Mouse (Mus musculus) adrenal gland, adult 18-20 months (tissue): ENCODE data around the gene Padi6. TPM values are rescaled to one million over a fixed set of nuclear protein-coding genes. Genes with fewer than 3 reads are reported as not detected.
A peak's percentile ranks its signal among the peaks of the same experiment; 100 is the strongest.

Experiments used
- DNase-seq, 2 experiments: peaks; one replicate each; pipeline ENCODE4 v3.0.0; 2021 to 2022; ENCODE audit warnings: low spot score in 2 of 2
- total RNA-seq, 2 experiments: library from RNA; stranded (reverse); gene quantifications; 1 replicate in 1 of 2; 2 replicates in 1 of 2; pipeline ENCODE4 v1.2.3; 2021

Gene Padi6
- total RNA-seq, 2 experiments from 2014 or later = not detected

DNA sequence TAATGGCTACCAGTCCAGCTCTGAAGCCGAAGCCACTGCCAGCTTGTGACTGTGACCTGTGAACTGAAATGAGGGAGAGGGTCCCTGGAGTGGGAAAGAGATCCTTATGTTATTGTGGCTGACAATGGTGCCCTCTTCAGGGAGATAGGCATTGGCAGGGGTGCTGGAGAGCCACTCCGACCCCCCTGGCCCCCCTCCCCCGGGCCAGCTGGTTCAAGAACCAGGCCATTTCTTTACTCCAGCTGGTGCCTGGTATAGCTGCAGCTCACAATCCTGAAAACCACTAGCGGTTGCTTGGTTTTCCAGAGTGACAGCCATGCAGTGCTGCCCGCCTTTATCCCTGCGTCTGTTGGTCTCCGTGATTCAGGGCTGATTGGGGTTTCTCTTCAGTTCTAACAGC, 33.3 kb downstream of the Padi6 start:
- DNase-seq = no peak

DNA sequence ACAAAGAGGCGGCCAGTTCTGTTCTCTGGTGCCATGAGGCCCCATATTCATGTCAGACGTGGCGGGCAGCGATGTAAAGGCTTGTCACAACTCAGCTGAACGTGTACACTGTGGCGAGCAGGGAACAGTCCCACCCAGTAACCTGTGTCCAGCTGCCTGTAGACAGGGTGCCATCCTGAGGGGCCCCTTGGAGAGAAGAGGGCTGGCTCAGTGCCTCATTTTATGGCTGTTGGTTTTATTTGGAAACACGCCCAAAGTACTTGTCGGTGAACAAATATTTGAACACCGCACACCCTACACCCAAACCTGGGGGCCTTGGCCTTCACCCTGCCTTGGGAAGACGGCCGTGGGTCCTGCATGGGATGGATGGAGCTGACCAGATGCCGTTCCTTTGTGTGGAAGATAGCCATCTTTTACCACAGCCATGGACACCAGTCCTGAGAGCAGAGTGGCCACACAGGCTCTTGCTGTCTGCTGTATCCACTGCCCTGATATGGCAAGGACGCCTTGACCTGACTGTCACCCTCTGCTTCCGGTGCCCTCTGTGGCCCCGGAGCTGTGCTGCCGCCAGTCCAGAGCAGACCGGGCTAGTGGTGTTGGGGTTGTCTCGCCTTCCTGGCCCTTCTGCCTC, 34.0 kb downstream of the Padi6 start:
- DNase-seq = no peak

DNA sequence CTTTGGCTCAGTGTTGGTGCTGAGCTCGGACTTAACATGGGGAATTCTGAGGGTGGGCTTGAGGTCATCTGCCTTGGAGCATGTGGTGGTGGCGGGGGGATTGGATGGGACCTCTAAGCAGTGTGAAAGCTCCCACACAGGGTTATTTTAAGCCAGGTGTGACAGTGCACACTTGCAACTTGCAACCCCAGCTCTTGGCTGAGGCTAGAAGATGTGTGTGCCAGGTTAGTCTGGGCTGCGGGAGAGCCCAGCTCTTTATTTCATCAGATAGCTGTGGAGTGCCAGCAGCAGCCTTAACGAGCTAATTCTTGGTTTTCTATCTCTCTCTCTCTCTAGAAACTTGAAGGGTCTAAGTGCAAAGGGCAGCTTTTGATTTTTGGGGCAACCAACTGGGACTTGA, 34.8 kb downstream of the Padi6 start:
- no peak for DNase-seq

DNA sequence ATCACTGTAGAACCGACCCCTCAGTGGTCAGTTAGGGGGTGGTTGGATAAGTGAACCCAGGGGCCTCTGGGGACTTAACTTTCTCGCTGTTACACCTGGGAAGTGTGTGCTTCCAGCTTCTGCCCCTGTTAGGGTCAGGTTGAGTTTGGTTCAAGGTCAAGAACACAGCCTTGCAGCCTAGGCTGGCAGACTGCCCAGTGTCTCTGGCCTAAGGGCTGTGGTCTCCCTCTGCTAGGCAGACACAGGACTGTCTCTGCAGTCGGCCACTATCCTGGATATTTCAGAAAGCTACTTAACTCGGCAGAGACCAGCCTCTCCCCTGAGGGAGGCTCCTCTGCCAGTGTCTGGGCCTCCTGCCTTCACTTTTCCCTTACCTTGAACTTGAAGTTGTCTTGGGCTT, 38.3 kb downstream of the Padi6 start:
- no peak for DNase-seq

DNA sequence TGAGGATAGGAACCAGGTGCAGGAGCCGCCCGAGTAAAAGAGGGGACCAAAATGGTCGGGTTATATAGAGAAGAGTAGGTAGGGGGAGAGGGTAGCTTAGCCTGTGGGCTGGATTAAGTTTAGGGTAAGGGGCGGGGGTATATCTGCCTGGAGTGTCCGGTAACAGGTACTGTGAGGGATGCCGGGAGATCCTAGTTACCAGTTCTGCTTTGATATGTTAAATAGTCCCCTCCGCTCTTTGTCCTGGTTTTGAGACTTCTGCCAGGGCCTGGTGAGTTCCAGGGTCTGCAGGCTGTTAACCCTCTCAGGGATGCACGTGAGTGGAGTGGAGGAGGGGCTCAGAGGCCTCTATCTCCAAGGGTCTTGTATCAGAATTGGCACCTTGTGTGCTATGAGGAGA, 38.8 kb downstream of the Padi6 start:
- no peak for DNase-seq

DNA sequence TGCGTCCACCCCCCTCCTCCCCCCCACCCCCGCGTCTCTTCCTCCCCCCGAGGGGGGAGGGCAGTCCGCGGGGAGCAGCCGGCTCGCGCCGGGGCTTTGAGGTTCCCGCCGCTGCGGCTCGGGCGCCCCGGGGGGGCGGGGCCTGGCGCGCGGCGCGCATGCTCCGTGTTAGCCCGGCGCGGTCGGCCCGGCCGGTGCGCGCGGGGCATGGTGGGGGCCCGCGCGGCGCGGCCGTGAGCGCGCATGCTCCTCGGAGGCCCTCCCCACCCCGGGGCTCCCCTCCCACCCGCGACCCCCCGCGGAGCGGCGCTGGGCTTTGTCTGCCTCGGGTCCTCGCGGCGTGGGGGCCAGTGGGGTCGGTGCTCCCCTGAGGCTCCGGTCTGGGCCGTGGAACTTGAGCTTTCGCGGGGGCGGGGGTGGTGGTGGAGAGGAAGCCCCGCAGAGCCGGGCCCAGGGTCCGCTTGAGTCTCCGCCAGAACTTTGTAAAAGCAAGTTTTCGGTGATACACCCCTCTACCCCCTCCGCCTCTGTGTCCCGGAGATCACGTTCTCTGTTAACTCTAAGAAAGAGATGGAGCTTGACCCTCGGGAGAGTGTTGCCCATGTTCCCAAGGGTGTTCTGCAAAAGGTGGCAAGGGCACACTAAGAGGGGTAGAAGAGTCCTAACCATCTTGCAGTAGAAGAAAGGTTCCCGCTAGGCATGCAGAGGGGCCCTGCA, 39.7 kb downstream of the Padi6 start:
- peak; percentile 89 to 91 for DNase-seq

DNA sequence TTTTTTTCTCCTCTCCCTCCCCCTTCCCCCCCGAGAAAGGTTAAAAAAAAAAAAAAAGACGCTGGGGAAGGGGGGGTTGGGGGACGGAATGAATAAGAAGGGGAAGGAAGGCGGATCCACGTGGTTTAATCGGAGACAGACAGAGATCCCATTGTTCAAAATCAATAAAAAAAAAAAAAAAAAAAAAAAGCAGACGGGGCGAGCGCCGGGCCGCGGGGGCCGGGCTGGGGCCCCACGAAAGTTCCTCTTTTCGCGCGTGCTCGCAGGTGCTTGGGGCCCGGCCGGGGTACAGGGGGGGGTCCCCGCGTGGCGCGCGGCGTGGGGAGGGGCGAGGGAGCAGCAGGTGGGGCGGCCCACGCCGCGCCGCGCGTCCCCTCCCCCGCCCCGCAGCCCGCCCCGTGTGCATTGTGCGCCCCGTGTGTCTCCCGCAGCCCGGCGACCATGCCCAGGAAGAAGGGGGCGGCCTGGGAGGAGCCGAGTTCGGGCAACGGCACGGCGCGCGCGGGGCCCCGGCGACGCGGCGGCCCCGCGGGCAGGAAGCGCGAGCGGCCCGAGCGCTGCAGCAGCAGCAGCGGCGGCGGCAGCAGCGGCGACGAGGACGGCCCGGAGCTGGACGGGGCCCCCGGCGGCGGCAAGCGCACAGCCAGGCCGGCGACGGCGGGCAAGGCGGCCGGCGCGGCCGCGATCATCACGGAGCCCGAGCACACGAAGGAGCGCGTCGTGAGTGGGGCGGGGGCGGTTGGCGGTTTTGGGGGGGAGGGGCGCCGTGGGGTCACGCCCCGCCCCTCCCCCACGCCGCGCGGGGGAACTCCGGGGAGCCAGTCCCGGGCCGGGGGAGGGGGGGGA, 40.5 kb downstream of the Padi6 start:
- DNase-seq = peak; percentile 47 to 49

DNA sequence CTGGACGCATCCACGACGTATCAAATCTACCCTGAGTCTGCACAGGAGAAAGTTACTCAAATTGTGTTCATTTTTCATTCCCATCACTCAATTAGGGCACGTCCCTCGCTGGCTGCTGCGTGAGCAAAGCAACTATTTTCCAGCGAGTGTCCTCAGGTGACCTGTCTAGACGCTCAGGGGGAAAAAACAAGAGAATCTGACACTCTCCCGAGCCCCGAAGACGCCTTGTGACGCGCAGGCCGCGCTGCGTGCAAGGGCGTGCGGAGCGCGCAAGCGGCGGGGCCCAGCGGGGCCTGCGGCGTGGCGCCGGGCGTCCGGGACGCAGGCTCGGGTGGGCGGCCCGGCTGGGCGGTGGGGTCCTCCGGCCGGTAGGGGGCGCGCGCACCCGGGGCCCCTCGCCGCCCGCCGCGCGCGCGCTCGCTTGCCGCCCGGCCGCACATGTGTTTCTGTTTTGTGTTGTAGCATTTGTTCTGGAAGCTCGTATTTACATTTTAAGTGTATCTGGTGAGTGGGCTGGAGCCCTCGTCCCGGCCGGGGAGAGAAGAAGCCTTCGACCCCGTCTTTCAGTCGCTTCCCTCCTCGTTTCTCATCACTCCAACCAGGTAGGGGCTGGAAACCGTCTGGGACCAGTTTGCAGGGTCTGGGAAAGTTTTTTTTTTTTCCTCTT, 41.3 kb downstream of the Padi6 start:
- DNase-seq = peak; percentile 81 to 82

DNA sequence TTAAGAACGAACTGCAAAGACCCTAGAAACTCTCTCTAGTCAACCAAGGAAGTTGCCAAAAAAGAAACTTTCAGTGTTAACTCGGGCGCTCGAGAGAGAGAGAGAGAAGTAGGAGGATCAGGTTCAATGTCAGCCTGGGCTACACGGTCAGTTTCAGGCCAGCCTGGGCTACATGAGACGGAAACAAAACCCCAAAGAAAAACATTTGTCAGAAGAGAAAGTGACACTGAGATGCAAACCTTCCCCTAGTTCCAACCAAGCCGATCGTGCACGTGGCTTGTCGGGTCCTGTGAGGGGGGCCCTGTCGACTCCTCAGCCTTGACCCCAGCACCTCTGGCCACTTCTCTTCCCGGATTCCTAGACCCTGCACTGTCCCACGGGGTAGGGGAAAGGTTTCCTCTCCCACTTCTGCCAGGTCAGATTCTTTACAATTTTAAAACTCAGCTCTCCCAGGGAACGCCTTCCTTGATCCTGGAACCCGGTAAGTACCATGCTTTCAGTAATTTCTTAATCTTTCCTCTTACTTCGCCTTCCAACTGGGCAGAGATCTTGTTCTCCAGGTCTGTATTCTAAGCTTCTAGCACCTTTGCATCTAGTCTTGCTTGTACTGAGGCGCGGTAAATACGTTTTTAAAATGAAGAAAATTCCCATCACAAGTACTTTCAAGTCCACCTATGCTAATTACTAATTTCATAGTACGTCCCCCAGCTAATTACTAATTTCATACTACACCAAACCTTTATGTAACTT, 42.0 kb downstream of the Padi6 start, which contains the start of gene Rcc2:
Gene Rcc2 (plus strand): TSS at position 273 of the 750 bp plus-strand sequence.
- DNase-seq = no peak

DNA sequence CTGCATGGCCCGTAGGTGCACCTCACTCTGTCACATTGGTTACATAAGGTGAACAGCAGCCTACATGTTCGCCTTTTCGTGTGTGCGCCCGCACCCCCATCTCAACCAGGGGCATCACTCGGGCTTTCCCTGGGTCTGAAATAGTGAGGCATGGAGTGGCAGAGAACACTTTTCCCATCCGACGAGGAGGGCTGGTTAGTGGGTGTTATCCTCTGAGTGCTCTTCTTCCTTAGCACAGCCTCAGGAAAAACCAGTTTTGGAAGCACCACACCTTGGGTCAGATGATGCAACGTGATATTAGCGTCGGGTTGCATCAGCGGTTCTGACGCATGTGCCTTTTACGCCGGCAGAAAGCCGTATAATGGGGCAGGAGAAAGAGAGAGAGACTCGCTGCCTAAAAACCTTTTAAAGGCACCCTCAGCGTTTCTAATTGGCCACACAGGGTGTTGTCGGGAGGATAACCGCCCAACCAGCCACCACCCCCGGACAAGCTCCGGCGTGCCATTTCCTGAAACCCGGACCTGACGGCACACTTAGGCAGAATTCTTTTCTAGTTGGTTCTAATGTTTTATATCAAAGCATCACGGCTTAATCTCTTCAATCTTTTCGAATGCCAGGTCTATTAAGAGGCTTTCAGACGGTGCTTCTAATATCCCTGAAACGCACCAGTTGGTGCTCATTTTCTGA, 42.9 kb downstream of the Padi6 start:
- DNase-seq = peak; percentile 57 to 60

DNA sequence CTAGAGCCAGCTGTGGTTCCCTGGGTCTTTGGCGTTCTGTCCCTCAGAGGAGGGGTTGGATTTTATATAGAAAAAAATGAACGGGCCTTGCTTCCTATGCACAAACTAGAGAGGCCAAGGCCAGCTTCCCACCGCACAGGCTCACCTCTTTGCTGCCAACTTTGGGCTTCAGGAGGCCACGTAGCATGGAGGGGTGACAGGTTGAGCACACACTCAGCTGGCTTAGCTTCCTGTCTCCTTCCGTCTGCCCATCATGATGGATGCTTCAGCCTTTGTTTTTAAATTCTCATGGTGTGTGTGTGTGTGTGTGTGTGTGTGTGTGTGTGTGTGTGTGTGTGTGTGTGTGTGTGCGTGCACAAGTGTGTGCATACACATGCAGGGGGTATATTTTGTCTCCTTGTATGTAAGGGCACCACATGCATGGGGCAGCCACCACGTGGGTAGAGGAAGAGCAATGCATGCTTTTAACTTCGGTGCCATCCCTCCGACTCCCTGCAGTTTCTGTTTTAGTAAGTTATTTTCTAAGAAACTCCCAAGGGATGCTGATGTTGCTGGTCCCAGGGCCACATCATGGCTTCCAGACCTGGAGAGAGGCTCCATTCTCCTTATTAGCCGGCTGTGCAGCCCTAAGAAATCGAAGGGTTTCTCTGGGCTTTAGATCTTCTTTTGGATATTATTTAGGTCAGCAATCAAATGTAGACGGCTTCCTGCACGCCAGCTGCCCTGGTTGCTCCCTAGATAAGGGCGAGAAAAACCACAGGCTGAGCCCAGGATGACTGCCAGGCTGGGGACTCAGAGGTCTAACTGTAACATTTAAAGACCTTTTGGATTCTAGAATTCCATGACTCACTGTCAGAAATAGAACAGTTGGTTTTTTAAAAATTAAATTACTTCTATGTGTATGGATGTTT, 46.5 kb downstream of the Padi6 start:
- no peak for DNase-seq

DNA sequence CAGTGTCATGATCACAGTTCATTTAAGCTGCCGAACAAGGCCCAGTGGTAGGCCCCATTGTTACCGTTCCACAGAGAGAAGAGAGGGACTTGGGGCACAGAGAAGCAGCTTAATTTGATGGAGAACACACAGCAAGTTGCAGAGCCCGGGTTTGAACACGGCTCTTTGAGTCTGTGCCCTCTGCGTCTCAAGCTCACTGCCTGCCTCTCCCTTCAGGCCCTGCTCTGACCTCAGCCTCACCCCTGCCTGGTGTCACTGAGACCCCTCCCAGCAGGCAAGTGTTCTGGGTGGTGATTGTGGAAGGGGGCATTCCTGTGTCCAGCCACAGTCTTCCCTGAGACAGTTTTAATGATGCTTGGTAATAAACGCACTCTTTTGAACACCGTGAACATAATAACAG, 47.3 kb downstream of the Padi6 start:
- no peak for DNase-seq

DNA sequence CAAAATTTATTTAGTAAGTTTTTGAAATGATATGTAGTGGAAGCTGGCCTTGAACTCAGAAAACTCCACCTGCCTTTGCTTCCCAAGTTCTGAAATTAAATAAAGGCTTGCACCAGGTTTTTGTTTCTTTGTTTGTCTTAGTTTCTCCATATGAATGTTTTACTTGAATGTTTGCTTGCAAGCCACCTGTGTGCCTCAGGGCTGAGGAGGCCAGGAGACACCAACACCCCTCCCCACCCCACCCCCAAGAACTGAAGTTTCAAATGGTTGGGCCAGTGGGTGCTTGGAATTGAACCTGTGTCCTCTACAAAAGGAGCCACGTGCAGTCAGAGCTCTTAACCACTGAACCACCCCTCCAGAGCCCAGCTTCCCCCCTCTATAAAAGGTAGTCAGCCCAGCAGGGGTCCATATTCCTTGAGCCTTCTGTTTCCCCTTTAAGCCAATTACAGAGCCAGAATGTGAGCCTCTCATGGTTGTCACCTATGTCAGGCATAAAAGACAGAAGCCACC, 47.8 kb downstream of the Padi6 start:
- DNase-seq = no peak

DNA sequence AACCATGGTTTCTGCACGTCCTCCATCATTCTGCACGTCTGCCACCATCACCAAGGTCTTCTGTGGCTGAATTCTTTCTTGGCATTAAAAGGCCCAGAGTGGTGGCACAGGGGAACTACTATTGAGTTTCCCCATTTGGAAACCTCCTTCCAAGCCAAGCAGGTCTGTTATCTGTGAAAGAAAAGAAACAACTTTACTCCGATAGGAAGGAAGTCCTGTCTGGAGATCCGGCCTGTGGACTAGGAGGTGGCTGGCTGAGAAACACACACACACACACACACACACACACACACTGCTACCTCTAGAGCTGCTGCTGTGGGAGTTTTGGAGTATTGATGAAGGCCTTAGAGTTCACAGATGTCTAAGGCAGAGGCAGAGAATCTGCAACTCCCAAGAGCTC, 48.9 kb downstream of the Padi6 start:
- no peak for DNase-seq

DNA sequence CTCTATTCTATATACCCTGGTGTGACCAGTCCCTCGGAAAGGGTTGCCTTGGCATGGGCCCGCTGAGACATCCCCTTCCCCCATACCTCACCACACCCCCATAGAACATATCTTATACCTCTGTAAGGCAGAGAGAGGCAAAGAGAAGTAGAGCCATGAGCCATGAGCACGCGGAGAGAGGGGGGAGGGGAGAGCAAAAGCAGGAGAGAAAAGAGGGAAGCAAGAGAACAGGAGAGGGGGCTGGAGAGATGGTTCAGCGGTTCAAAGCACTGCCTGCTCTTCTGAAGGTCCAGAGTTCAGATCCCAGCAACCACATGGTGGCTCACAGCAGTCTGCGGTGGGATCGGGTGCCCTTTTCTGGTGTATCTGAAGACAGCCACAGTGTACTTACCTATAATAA, 51.0 kb downstream of the Padi6 start:
- no peak for DNase-seq

DNA sequence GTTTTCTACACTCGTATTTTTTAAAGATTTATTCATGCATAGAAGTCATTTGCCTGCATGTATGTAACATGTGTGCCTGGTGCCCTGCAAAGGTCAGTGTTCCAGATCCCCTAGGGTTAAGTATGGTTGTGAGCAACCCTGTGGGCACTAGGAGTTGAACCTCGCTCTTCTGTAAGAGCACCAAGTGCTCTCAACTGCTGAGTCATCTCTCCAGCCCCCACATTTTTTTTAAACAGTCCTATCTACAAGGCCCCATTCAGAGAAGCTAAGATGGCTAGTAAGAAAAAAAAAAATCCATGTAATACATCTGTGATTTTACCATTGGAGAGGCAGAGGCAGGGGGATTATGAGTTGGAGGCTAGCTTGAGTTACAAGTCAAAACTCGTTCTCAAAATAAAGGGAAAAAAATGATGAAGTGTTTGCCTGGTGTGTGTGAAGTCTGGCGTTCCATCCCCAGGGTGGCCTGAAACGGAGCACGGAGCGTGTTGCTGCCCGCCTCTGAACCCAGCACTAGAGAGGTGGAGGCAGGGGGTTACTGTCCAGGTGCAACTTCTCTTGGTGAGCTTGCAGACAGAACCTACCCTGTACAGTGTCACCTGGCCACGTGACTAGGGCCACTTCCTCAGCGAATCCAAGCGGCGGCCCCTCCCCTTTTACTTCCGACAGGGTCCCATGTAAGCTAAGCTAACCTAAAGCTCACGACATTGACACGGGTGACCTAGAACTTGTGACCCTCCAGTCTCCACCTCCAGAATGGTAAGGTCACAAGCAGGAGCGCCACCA, 52.4 kb downstream of the Padi6 start:
- DNase-seq = no peak

DNA sequence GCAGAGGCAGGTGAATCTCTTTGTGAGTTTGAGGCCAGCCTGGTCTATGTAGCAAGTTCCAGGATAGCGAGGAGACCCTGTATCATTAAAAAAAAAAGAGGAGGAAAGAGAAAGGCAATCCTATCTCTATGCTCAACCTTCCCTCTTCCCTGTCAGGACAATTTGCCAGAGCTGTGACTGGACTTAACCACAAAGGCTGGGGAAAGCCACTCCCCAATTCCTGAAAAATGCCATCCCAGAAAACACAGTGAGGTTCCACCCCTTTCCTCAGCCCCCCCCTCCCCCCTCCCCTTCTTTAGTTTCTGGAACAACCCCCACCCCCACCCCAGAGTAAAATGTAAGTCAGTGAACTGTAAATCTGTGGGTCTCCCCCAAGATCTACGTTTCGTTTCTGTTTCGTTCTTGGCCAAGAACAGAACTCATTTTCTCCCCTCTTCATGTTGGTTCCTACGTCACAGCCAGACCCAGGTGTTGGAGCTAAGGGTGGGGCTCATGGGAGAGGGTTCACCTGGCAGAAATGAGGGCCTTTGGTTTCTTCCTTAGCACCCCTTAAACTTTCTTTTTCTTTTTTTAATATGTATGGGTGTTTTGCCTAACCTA, 53.5 kb downstream of the Padi6 start:
- DNase-seq = no peak
